Mouse (Mus musculus) spleen, postnatal 10 days (tissue): ENCODE measurements around the gene Celsr1.
A peak's percentile ranks its signal among the peaks of the same experiment; 100 is the strongest.
"Not testable (repeated sequence)": the region's sequence is repeated elsewhere in the genome, so short reads cannot be mapped to it uniquely, and the experiment has no call there.

Experiments
- DNase-seq, 2 experiments: peaks; one replicate each; pipeline ENCODE4 v3.0.0; 2021 to 2022; ENCODE audit warnings: low spot score in 2 of 2

Celsr1 gene

DNA sequence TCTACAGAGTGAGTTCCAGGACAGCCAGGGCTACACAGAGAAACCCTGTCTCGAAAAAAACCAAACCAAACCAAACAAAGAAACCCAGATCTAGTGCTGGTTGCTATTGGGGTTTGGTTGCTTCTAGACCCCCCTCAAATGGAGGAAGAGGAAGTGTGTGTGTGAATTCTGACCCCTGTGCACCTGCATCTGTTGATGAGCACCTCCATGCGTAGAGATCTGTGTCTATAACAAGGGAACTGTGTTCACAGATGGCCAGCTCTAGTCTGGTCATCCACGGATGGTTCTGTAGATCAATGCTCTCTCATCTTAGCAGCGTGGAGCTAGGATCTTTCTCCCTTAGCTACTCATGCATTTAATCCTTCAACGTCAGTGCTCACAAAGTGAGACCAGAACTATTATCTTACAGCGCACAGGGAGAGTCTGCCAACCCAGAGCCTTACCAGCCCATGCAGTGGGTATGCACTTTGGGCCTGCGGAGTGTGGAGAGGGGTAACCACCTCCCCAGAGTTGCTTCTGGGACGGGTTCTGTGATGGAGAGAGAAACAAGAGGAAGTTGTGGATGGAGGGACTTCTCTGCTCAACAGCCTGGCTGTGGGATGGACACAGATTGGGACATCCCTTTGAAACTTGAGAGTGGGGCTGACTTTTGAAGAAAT, 30.7 kb upstream of the Celsr1 start:
- no peak for DNase-seq

DNA sequence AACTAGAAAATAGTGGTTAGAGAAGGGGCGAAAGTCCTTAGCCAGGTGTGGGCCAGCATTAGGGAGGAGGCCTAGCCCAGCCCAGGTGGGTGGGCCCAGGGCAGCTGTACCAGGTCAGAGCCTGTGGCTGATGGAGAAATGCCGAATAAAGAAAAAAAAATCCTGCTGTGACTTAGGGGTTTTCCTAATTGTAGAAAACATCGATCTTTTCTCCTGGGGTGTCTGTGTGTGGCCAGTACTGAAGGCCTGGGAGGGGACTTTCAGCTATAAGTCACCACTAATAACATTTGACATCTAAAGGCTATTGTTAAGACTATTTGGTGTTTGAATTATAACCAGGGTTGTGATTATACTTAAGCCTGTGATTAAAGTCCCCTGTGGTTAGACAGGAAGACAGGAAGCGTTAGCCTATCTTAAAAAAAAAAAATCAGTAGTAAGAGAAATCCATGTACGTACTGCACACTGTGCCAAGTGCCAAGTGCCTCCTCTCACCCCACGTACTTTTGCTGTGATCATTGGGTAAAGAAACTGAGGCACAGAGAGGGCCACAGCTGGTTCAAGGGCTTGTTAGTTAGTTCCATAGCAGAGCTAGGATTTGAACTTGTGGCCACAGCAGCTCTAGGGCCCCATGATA, 28.4 kb upstream of the Celsr1 start:
- no peak for DNase-seq

GRCm38 (mm10) chr15:86061221-86061620, 27.6 kb upstream of the Celsr1 start:
- no peak for DNase-seq

GRCm38 (mm10) chr15:86060581-86060980, 27.0 kb upstream of the Celsr1 start:
- no peak for DNase-seq

DNA sequence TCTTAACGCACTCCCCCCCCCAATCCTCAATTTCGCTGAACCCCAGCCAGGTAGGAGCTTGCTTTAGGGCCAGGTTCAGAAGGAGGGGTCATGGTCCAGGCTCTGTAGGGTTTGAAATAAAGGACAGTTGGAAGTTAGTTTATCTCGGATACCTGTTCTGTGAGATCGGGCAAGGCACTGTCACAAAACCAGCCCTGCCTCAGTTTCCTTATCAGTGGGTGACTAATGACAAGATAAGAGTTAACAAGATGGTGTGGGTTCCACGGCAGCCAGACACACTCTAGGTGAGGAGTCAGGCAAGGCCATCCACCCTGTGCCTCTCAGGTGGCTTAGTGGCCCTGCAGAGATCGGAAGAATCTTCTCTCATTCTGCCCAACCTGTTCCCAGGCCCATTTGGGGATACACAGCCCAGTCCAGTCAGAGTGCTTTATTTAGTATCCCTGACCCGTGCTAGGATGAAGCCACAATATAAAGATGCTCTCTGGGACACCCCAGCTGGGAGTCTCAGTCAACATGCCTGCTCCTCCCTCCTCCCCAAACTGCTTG, 26.3 kb upstream of the Celsr1 start:
- no peak for DNase-seq

DNA sequence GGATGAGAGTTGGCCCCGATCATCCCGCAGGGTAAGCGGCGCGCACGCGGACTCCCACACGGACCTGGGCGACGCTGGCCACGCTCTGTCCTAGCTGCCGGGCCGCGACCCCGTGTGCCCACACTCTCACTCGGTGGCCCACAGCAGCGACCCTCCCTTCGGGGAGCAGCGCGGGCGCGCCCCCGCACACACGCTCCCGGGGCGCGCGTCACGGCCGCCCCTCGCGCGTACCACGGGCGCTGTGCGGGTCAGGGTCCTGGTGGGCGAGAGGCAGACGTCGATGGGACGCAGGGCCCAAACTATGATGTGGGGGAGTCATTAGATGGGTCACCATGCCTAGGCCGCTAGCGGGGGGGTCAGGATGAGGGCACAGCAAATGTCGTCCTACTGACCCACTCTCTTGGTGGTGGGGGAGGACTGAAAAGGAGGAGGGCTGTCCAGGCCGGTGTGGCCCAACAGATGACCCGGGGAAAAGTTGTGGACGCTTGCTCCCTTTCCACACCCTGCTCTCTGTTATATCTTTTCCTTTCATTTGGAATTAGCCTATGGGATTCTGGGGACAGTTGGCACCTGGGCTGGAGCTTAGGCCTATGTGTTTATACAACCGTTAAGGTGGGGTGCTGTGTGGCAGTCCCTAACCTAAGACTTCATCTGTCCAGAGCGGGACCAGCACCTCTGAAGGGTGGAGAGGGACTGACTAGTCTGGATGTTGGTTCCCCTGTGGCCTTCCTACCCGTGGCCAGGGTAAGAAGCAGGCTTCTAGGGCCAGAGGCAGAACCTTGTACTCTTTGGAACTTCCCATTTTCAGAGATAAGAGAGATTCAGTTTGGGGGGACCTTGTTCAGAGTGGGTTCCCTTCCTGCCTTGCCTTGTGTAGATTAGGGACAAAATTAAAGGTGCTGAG, 25.6 kb upstream of the Celsr1 start:
- DNase-seq, result peak in 1 of 2 experiments; percentile 59

- peak; percentile 69 to 89 for DNase-seq
Measured at GRCm38 (mm10) chr15:86058394-86058915, 24.9 kb upstream of the Celsr1 start.

DNA sequence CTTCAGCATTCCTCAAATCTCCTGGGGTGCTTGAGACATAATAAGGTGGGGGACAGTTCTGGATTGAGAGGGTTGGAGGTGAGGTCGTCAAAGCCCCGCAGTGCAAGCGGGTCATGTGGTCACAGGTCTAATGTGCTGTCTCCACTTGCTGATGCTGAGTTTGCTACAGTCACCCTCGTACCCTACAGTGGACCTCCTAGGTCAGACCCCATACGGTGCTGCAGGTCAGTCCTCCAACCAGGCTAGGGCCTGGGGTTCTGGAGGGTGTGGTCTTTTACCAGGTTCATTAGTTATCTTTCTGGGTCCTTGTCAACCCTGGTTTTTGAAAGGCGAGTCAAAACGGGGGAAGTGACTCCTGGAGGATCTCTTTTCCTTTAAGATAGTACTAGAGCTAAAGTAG, 24.3 kb upstream of the Celsr1 start:
- DNase-seq, result no peak

- DNase-seq, result no peak
Measured at GRCm38 (mm10) chr15:86057413-86057812, 23.8 kb upstream of the Celsr1 start, which contains the start of gene Gramd4. Gene Gramd4 (plus strand): TSS chr15:86057695.

- no peak for DNase-seq
Measured at GRCm38 (mm10) chr15:86056221-86056760, 22.7 kb upstream of the Celsr1 start.

GRCm38 (mm10) chr15:86054861-86055260, 21.3 kb upstream of the Celsr1 start:
- not testable (repeated sequence) for DNase-seq

DNA sequence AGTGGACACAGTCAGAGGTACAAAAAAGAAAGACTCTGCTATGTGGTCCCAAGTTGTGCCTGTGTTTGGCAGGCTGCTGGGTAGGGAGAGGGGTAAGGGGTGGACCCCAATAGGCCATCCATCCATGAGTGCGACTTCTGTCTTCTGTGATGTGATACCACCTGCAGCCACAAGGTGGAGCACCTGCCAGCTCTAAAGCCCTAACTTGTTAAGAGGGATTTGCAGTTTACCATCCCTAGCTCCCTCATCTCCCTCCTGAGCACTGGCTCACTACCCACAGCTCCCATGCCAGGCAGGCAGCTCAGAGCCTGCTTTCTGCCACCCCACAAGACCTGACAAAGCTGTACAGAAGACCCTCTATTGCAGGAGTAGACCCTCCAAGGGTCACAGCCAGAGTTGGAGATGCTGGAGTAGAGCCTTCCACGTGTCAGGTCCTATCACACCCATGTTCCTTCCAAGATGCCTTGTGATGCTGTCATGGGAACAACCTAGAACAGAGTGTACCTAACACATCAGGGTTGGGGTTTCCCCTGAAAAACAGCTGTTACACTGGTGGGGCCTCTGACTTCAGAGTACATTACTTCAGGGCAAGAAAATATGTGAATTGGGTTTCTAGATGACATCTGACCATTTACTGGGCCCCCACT, 20.4 kb upstream of the Celsr1 start:
- peak; percentile 90 to 91 for DNase-seq

GRCm38 (mm10) chr15:86051878-86052478, 18.4 kb upstream of the Celsr1 start:
- DNase-seq, result no peak

DNA sequence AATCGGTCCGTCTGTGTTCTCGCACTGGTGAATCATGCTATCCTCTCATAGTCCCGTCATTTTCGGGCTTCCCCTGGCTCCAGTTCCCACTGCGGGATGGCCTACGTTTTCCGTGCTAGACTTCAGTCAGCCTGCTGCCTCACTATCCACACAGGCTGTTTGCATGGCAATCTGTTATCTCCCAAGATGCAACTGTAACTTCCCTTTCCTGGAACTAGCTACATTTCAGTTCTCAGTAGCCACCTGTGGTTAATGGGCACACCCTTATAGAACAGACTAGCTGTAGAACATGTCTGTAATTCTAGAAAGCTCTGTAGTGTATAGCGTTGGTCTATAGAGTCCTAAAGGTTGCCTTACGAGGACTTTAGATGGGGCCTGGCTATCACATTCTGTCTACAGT, 17.6 kb upstream of the Celsr1 start:
- DNase-seq, result peak in 1 of 2 experiments; percentile 58

DNA sequence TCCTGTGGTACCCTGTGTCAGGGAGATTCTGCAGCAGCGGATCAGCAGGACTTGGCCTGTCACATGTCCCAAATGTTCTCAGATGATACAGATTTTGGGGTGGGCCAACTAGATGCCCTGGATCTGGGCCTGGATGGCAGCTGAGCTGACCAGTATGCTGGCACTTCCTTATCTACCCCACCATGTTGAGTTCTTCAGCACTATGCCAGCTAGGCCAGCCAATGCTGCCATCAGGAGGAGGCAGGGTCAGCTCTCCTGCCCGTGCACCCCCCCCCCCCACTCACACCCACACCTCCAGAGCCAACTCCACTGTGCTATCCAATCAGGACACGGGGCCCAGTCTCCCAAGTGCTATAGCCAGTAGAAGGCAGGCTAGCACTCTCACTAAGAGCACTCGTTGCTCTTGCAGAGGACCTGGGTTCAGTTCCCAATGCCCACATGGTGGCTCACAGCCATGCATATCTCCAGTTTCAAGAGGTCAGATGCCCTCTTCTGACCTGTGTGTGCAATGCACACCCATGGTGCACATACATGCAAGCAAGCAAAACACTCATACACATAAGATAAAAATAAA, 16.7 kb upstream of the Celsr1 start:
- no peak for DNase-seq

DNA sequence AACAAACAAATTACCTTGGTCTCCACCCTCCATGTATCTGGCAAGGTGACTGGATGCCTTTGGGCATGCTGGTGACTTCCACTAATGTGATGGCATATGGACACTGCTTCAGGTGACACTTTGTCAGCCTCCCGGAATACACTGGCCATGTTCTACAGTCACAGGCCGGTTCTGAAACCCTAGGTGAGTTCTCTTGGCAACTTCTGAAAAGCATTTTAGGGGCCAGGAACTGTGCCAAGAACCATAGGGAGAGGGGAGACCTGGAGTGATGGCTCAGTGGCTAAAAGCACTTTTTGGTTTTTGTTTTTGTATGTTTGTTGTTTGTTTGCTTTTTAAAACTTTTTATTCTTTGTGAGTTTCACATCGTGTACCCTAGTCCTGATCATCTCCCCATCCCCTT, 15.9 kb upstream of the Celsr1 start:
- no peak for DNase-seq

- DNase-seq, result no peak
Measured at GRCm38 (mm10) chr15:86042364-86042763, 8.8 kb upstream of the Celsr1 start.

DNA sequence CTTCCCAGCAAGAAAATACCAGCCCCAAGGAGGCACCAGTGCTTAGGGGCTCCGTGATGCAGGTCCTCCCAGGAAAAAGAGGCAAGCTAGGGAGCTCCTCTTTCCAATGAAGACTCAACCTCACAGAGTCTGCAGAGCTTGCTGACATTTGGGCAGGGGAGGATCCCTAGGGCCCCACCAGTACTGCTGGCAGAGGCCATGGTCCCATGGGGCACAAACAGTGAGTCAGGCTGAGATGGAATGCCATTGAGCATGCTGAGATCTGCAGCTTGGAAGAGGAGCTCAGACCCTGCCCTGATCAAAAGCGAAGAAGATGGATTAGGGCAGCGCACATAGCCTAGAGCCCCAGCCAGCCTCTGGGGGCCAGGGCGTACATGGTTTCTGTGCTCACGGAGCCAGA, 7.8 kb upstream of the Celsr1 start:
- DNase-seq, result no peak

- peak in 1 of 2 experiments; percentile 77 for DNase-seq
Measured at GRCm38 (mm10) chr15:86038802-86039201, 5.2 kb upstream of the Celsr1 start.

DNA sequence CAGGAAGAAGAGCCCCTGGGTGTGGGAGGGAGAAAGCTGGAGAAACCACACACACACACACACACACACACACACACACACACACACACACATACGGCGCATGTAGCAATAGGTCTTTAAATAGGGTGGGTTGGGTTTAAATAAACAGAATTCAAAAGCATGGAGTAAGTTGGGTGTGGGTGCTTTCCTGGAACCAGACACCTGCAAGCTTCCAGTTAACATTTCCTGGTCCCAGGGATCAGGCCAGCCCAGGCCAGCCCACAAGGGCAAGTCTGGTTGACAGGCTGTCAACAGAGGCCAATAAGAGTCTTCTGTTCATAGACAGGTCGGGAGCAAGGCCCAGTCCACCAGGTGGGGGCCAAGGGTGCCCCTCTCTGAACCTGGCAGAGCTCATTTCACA, 2.3 kb upstream of the Celsr1 start:
- DNase-seq, result no peak
